Mouse (Mus musculus) CH12.LX (cell line): ENCODE results near the gene Gm281. TPM values are rescaled to one million over a fixed set of nuclear protein-coding genes. Genes with fewer than 3 reads are reported as not detected.

Experiments
- DNase-seq: peaks from one replicate; pipeline ENCODE4 v3.0.0-alpha.2; 2013; ENCODE audit errors: extremely low read depth
- H3K27ac ChIP-seq: 2 replicates; pipeline ENCODE4 v1.5.1; 2012; ENCODE audit warnings: low read depth, mild to moderate bottlenecking, control low read depth, moderate library complexity; ENCODE audit not compliant: insufficient read depth
- H3K27me3 ChIP-seq: replicated peaks from 2 replicates; pipeline ENCODE3; 2012; ENCODE audit warnings: inconsistent platforms
- H3K36me3 ChIP-seq, 2 experiments: replicated peaks in 1 of 2; 2 replicates each; pipeline versions ENCODE3 to v1.6.1; 2012; ENCODE audit warnings: inconsistent platforms in 1 of 2, low read length in 1 of 2, mild to moderate bottlenecking in 1 of 2, mixed read lengths in 1 of 2, moderate library complexity in 1 of 2; ENCODE audit not compliant: control insufficient read depth in 1 of 2, insufficient read depth in 1 of 2
- H3K4me1 ChIP-seq, 2 experiments: 2 replicates each; pipeline ENCODE4 v1.6.1; 2012; ENCODE audit warnings: inconsistent platforms in 1 of 2, moderate library complexity in 1 of 2; ENCODE audit not compliant: insufficient read depth in 2 of 2, control insufficient read depth in 1 of 2
- H3K4me2 ChIP-seq: 2 replicates; pipeline ENCODE4 v1.6.1; 2012; ENCODE audit warnings: low read depth, mild to moderate bottlenecking, control low read depth; ENCODE audit not compliant: poor library complexity, insufficient read depth, severe bottlenecking
- H3K4me3 ChIP-seq, 3 experiments: fragments of 150-350 bp in 1 of 3; sonication (generic) in 1 of 3; replicated peaks in 1 of 3; 2 replicates each; pipeline versions ENCODE3 to v1.5.1; 2011 to 2012; ENCODE audit warnings: low read depth in 2 of 3, low read length in 2 of 3, mild to moderate bottlenecking in 2 of 3, moderate library complexity in 2 of 3, control low read depth in 1 of 3, improper control_type of control experiment in 1 of 3, inconsistent platforms in 1 of 3, mixed read lengths in 1 of 3; ENCODE audit not compliant: poor library complexity in 1 of 3
- H3K79me2 ChIP-seq: replicated peaks from 2 replicates; pipeline ENCODE4 v1.6.1; 2012; ENCODE audit warnings: mild to moderate bottlenecking, moderate library complexity; ENCODE audit not compliant: control insufficient read depth, poor library complexity, insufficient read depth, severe bottlenecking; ENCODE audit errors: extremely low read depth
- H3K9ac ChIP-seq: 2 replicates; pipeline ENCODE4 v1.6.1; 2012; ENCODE audit warnings: low read depth, mild to moderate bottlenecking, control low read depth, moderate library complexity; ENCODE audit not compliant: insufficient read depth
- H3K9me3 ChIP-seq: replicated peaks from 2 replicates; pipeline ENCODE3; 2012; ENCODE audit warnings: low read length, inconsistent platforms, mixed read lengths
- CTCF ChIP-seq, 2 experiments: IDR thresholded peaks in 1 of 2; conservative IDR thresholded peaks in 1 of 2; 2 replicates each; pipeline ENCODE4 v1.5.1; 2011 to 2012; ENCODE audit warnings: low read depth in 2 of 2, low read length in 2 of 2, improper control_type of control experiment in 1 of 2, inconsistent platforms in 1 of 2, mild to moderate bottlenecking in 1 of 2, moderate library complexity in 1 of 2
- E2F4 ChIP-seq: IDR thresholded peaks from 2 replicates; pipeline ENCODE4 v1.6.1; 2011; ENCODE audit warnings: low read depth, low read length, improper control_type of control experiment; ENCODE audit not compliant: insufficient replicate concordance
- EP300 ChIP-seq: IDR thresholded peaks from 2 replicates; pipeline ENCODE4 v1.6.1; 2011; ENCODE audit warnings: low read length, improper control_type of control experiment
- IRF4 ChIP-seq: IDR thresholded peaks from 2 replicates; pipeline ENCODE4 v1.6.1; 2014; ENCODE audit warnings: low read depth, mild to moderate bottlenecking, inconsistent platforms, low read length, improper control_type of control experiment
- JUN ChIP-seq: IDR thresholded peaks from 2 replicates; pipeline ENCODE4 v1.6.1; 2011; ENCODE audit warnings: low read depth, mild to moderate bottlenecking, low read length, improper control_type of control experiment, moderate library complexity; ENCODE audit not compliant: insufficient read depth
- JUND ChIP-seq: conservative IDR thresholded peaks from 2 replicates; pipeline ENCODE4 v1.6.1; 2011; ENCODE audit warnings: low read depth, low read length, improper control_type of control experiment
- KAT2A ChIP-seq: IDR thresholded peaks from 2 replicates; pipeline ENCODE4 v1.6.1; 2012; ENCODE audit warnings: low read length, improper control_type of control experiment, inconsistent platforms; ENCODE audit not compliant: insufficient replicate concordance
- MAFK ChIP-seq: IDR thresholded peaks from 2 replicates; pipeline ENCODE4 v1.6.1; 2011; ENCODE audit warnings: low read length, improper control_type of control experiment; ENCODE audit not compliant: insufficient replicate concordance
- MAZ ChIP-seq: IDR thresholded peaks from 2 replicates; pipeline ENCODE4 v1.6.1; 2012; ENCODE audit warnings: low read depth, mild to moderate bottlenecking, inconsistent platforms, low read length, improper control_type of control experiment, moderate library complexity
- MYC ChIP-seq: IDR thresholded peaks from 2 replicates; pipeline ENCODE4 v1.6.1; 2011; ENCODE audit warnings: low read depth, mild to moderate bottlenecking, improper control_type of control experiment, low read length
- NELFE ChIP-seq: IDR thresholded peaks from 2 replicates; pipeline ENCODE4 v1.6.1; 2011; ENCODE audit warnings: low read depth, low read length, improper control_type of control experiment
- POLR2A ChIP-seq: IDR thresholded peaks from 2 replicates; pipeline ENCODE4 v1.6.1; 2011; ENCODE audit warnings: low read depth, mild to moderate bottlenecking, improper control_type of control experiment, low read length
- POLR2AphosphoS2 ChIP-seq: IDR thresholded peaks from 2 replicates; pipeline ENCODE4 v1.6.1; 2011; ENCODE audit warnings: low read depth, low read length, improper control_type of control experiment
- RAD21 ChIP-seq: IDR thresholded peaks from 2 replicates; pipeline ENCODE4 v1.6.1; 2011; ENCODE audit warnings: low read depth, mild to moderate bottlenecking, low read length, improper control_type of control experiment, moderate library complexity
- RCOR1 ChIP-seq: conservative IDR thresholded peaks from 2 replicates; pipeline ENCODE4 v1.6.1; 2012; ENCODE audit warnings: low read depth, mild to moderate bottlenecking, inconsistent platforms, low read length, improper control_type of control experiment
- SIN3A ChIP-seq: IDR thresholded peaks from 2 replicates; pipeline ENCODE4 v1.6.1; 2012; ENCODE audit warnings: low read length, improper control_type of control experiment, inconsistent platforms
- SMC3 ChIP-seq: IDR thresholded peaks from 2 replicates; pipeline ENCODE4 v1.6.1; 2011; ENCODE audit warnings: low read depth, low read length, improper control_type of control experiment
- TCF12 ChIP-seq: IDR thresholded peaks from 2 replicates; pipeline ENCODE4 v1.6.1; 2014; ENCODE audit warnings: low read depth, mild to moderate bottlenecking, inconsistent platforms, low read length, improper control_type of control experiment
- UBTF ChIP-seq: IDR thresholded peaks from 2 replicates; pipeline ENCODE4 v1.6.1; 2012; ENCODE audit warnings: low read depth, mild to moderate bottlenecking, inconsistent platforms, low read length, improper control_type of control experiment, moderate library complexity
- USF1 ChIP-seq: IDR thresholded peaks from 2 replicates; pipeline ENCODE4 v1.6.1; 2014; ENCODE audit warnings: low read depth, mild to moderate bottlenecking, inconsistent platforms, low read length, improper control_type of control experiment
- ZMIZ1 ChIP-seq: IDR thresholded peaks from 2 replicates; pipeline ENCODE4 v1.6.1; 2012; ENCODE audit warnings: low read depth, mild to moderate bottlenecking, inconsistent platforms, low read length, improper control_type of control experiment
- dilution Hi-C: fragments of 300-500 bp; cut with MboI; formaldehyde crosslinking; loops from 2 replicates; pipeline ENCODE4 v1.14.3; 2020; ENCODE audit warnings: low sequenced_read_pairs; ENCODE audit not compliant: extremely low pct_unique_long_range_greater_than_20kb, extremely low pct_ligation_motif_present
- in situ Hi-C: fragments of 300-500 bp; cut with MboI; formaldehyde crosslinking; loops from 3 replicates; pipeline ENCODE4 v1.14.3; 2019; ENCODE audit warnings: low sequenced_read_pairs, low pct_ligation_motif_present, low pct_unique_long_range_greater_than_20kb, mixed read lengths
- polyA plus RNA-seq: library from polyadenylated mRNA; unstranded; fragments of >175 nt; gene quantifications from 2 replicates; pipeline ENCODE4 v1.2.1, GENCODE M21; 2012; ENCODE audit warnings: low read depth; ENCODE audit not compliant: insufficient read length
- total RNA-seq, 2 experiments: library from RNA; depleted of rRNA; stranded (reverse); fragments of 300-350 nt in 1 of 2; fragments of >200 nt in 1 of 2; gene quantifications; 2 replicates each; pipeline ENCODE4 v1.2.3; 2012 to 2014

Gene Gm281
- total and polyA plus RNA-seq, 3 experiments: not detected

DNA sequence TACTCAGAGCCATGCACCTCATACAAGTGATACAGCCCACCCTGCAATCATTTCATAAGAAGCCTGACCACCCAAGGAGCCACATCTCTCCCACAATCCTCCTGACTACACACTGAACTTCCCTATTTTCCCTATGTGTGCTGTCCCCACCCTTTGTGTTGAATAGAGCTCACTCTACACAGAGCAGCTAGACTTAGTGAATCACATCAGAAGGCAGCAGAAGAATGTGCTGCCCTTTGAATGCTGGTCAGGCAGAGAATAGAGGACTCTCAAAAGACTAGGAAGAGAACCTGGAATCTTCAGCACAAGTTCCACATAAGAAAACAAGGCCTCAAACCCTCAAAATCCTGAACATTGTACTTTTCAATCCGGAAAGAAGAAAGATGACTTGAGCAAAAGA, 7.8 kb downstream of the Gm281 start:
- no peaks in the 10 kb centered on the region for H3K79me2 ChIP-seq
- no peak overlapping the region for H3K27ac ChIP-seq

DNA sequence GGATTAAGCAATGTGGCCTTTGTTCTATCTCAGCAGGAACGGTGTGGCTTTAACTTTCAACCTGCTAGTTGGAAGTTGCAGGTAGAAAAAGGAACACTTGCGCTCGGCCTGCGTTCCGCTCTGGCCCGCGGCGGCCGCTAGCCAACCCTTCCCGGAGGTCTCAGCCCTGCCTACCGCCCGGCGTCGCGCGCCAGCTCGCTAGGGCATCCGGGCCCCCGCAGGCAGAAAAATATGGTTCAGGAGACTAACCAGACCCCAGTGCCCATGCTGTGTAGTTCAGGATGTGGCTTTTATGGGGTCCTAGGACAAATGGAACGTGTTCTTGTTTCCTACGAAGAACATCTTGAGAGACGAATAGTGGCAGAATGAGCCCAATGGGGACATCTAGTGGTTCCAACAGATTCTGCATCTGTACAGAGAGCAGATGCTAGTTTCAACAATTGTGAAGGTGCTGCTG, 12.6 kb downstream of the Gm281 start:
- no peaks in the 10 kb centered on the region for H3K79me2 ChIP-seq
- no peaks in the 10 kb centered on the region for H3K9me3 ChIP-seq
- H3K4me3 ChIP-seq: peak overlapping the region in 2 of 3 experiments; percentile 36 to 62
- peak overlapping the region; percentile 60; the same call in 1 of the 2 replicates for H3K9ac ChIP-seq
- H3K36me3 ChIP-seq: no peaks in the 10 kb centered on the region
- TF ChIP-seq POLR2A (no peak), TCF12 (no peak), CTCF (conservative IDR thresholded peaks at IDR 0.05 in 1 of 2, IDR thresholded peaks at IDR 0.05 in 1 of 2; ENCODE audit: low read depth in 2 of 2, low read length in 2 of 2) (peak; percentile 58 to 80), MAZ (no peak), IRF4 (no peak), SIN3A (no peak), NELFE (no peak), SMC3 (peak; percentile 75), UBTF (peak; percentile 73; the same call in 1 of the 2 replicates), EP300 (no peak), E2F4 (no peak), MYC (no peak), KAT2A (no peak), RAD21 (peak; percentile 77), JUND (no peak)
- H3K4me2 ChIP-seq: peak overlapping the region; percentile 83
- no peak overlapping the region for H3K27ac ChIP-seq
- dilution Hi-C loops: no loop called here
- H3K27me3 ChIP-seq: no peaks in the 10 kb centered on the region
- no peaks in the 10 kb centered on the region for H3K4me1 ChIP-seq
- peak; percentile 73 for DNase-seq
- in situ Hi-C loops: loop anchor here (25.0 kb wide), 1 partner anchor 539 kb away; no protein-coding TSS in a partner anchor

More for the DNA sequence above, 7.8 kb downstream of the Gm281 start:
- Histone ChIP-seq H3K4me2 (no peak overlapping the region), H3K9me3 (no peaks in the 10 kb centered on the region), H3K36me3 (no peaks in the 10 kb centered on the region), H3K4me3 (no peak overlapping the region), H3K4me1 (no peaks in the 10 kb centered on the region), H3K27me3 (no peaks in the 10 kb centered on the region), H3K9ac (no peak overlapping the region)
- TF ChIP-seq POLR2A (no peak), RCOR1 (no peak), USF1 (no peak), TCF12 (no peak), ZMIZ1 (no peak), JUN (no peak), UBTF (no peak), POLR2AphosphoS2 (no peak), MAFK (no peak)
- in situ Hi-C loops: loop anchor here (25.0 kb wide), 1 partner anchor 544 kb away; no protein-coding TSS in a partner anchor
- DNase-seq: no peak
- dilution Hi-C loops: no loop called here
